Mouse (Mus musculus) mesoderm, embryonic 11.5 days (tissue): ENCODE results near the gene Hgd.

Experiments used
- DNase-seq: peaks from one replicate; pipeline ENCODE4 v3.0.0-alpha.2; 2012; ENCODE audit warnings: low read depth, low spot score

Hgd gene

GRCm38 (mm10) chr16:37580651-37581050 is 698 bp downstream of the Hgd start:
- DNase-seq = no peak

GRCm38 (mm10) chr16:37581901-37582300 is 1.9 kb downstream of the Hgd start:
- DNase-seq = no peak

GRCm38 (mm10) chr16:37583306-37583705 is 3.4 kb downstream of the Hgd start:
- DNase-seq = no peak

- DNase-seq = no peak
These were observed 3.8 kb downstream of the Hgd start for GRCm38 (mm10) chr16:37583801-37584200.

GRCm38 (mm10) chr16:37584218-37585035 is 4.5 kb downstream of the Hgd start:
- peak; percentile 76 for DNase-seq

- no peak for DNase-seq
These were observed 5.2 kb downstream of the Hgd start for GRCm38 (mm10) chr16:37585129-37585563.

- no peak for DNase-seq
These were observed 11.0 kb downstream of the Hgd start for GRCm38 (mm10) chr16:37590921-37591320.

GRCm38 (mm10) chr16:37591551-37591950 is 11.6 kb downstream of the Hgd start:
- DNase-seq = no peak

GRCm38 (mm10) chr16:37597412-37597811 is 17.5 kb downstream of the Hgd start:
- no peak for DNase-seq

GRCm38 (mm10) chr16:37598463-37598862 is 18.5 kb downstream of the Hgd start:
- no peak for DNase-seq

- DNase-seq = no peak
These were observed 19.4 kb downstream of the Hgd start for GRCm38 (mm10) chr16:37599326-37599725.

GRCm38 (mm10) chr16:37603431-37603830 is 23.5 kb downstream of the Hgd start:
- no peak for DNase-seq

- DNase-seq = no peak
These were observed 24.3 kb downstream of the Hgd start for GRCm38 (mm10) chr16:37604243-37604642.

- no peak for DNase-seq
These were observed 30.4 kb downstream of the Hgd start for GRCm38 (mm10) chr16:37610333-37610732.

GRCm38 (mm10) chr16:37611072-37611471 is 31.1 kb downstream of the Hgd start:
- DNase-seq = peak; percentile 45

GRCm38 (mm10) chr16:37612013-37612412 is 32.1 kb downstream of the Hgd start:
- no peak for DNase-seq

GRCm38 (mm10) chr16:37614540-37614939 is 34.6 kb downstream of the Hgd start:
- DNase-seq = no peak

- DNase-seq = no peak
These were observed 35.5 kb downstream of the Hgd start for GRCm38 (mm10) chr16:37615429-37615828.

- DNase-seq = no peak
These were observed 36.2 kb downstream of the Hgd start for GRCm38 (mm10) chr16:37616104-37616503.

- peak; percentile 66 for DNase-seq
These were observed 37.7 kb downstream of the Hgd start for GRCm38 (mm10) chr16:37617695-37618094.

- DNase-seq = no peak
These were observed 42.5 kb downstream of the Hgd start for GRCm38 (mm10) chr16:37622403-37622802.

- no peak for DNase-seq
These were observed 43.0 kb downstream of the Hgd start for GRCm38 (mm10) chr16:37622919-37623318.

GRCm38 (mm10) chr16:37626388-37626949 is 46.5 kb downstream of the Hgd start:
- DNase-seq = no peak
